Mouse (Mus musculus) G1E-ER4 (cell line): ENCODE results near the gene Prkg1. TPM values are rescaled to one million over a fixed set of nuclear protein-coding genes. Genes with fewer than 3 reads are reported as not detected.

Source experiments
- GATA1 ChIP-seq: IDR thresholded peaks from one replicate; pipeline ENCODE4 v1.8.0; 2012; ENCODE audit warnings: low read length, inconsistent platforms
- polyA plus RNA-seq: library from polyadenylated mRNA; stranded (reverse); fragments of >175 nt; gene quantifications from 2 replicates; pipeline ENCODE4 v1.2.3, GENCODE M21; 2012

Gene Prkg1
- polyA plus RNA-seq, 1 experiment: 0.23 TPM

- TF ChIP-seq GATA1: no peak
Observed at GRCm38 (mm10) chr19:31431411-31431810, 333.4 kb downstream of the Prkg1 start.

DNA sequence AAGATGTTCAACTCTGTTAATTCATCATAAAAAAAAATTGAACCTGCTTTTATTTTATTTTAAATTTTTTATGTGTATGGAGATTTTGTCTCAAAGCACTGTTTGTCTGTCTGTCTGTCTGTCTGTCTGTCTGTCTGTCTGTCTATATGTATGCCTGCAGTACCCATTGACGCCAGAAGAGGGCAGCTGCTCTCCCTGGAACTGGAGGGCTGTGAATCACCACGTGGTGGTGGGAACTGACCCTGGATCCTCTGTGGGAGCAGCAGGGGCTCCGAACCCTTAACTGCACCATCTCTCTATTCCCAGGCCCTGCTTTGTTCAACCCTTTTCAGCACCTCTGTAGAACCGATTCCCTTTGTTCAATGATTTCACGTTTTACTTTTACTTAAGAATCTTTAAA, 338.7 kb downstream of the Prkg1 start:
- TF ChIP-seq GATA1: no peak

DNA sequence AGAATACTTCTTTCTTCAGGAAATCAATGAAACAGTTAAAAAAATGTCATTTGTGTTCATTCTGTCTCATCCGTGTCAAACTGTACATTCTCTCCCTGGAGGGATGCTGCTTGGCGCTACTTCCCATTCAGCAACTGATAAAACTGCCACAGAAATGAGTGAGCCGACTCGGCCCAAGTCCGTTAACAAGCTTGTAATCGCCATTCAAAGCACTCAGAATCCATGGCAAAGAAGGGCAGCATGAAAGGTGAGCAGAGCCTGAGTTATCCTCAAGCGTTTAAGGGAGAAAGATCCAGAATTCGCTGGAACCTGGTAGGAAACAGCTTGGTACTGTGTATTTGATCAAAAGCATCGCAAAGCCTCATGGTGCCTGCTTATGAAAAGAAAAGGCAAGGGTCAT, 339.6 kb downstream of the Prkg1 start:
- no peak for TF ChIP-seq GATA1

GRCm38 (mm10) chr19:31424319-31424718, 340.5 kb downstream of the Prkg1 start:
- no peak for TF ChIP-seq GATA1

- no peak for TF ChIP-seq GATA1
Observed at GRCm38 (mm10) chr19:31413571-31413970, 351.3 kb downstream of the Prkg1 start.

DNA sequence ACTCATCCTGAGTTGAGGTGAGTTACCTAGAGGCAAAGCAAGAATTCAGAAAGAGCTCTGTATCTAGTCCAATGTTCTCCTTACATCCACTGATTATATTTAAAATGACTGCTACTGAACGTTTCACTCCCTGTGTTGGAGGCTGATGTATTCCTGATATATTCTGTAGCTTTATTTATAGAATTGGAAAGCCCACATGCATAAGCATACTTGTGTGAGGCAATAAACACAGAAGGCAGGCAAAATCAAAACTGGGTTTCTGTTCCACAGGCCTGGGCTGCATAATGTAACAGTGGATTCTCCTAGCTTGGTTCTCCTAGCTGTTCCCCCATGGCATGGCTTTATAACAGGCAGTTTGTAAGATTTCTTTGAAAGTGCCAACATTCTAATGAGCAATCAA, 368.7 kb downstream of the Prkg1 start:
- TF ChIP-seq GATA1: no peak

DNA sequence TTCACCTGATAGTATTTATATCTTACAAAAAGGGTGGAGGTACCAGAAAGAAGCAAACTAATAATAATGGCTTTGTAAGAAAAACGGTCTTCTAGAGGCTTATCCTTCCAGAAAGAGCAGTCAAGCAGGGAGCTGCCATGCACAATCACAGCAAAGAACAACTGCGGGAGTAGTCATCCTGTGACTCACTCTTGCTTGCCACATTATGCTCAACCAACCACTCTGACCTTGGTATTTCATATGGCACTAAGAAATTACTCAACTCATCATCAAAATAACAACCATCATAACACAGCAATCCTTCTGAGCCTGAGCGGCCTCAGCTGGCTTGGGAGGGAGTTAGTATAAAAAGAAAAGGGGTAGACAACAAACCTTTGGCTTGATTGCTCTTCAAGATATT, 379.5 kb downstream of the Prkg1 start:
- TF ChIP-seq GATA1: no peak

DNA sequence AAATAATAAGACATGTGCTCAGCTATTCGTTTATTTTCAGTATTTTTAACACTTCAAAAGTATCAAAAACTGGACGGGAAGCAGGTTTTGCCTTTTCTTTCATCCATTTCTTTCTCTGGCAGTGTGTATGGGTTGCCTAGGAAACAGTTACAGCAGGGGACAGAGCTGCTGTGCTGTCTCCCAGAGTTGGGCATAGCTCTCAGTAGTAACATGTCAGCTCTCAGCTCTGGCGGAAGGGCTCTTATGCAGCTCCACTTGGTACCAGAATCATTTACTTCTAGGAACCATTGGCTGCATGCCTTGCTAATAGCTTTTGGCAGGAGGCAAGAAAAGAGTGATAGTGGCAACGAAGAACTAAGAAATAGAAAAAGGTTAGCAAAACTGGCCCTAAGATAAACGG, 381.0 kb downstream of the Prkg1 start:
- no peak for TF ChIP-seq GATA1

GRCm38 (mm10) chr19:31370106-31370505, 394.7 kb downstream of the Prkg1 start:
- no peak for TF ChIP-seq GATA1

DNA sequence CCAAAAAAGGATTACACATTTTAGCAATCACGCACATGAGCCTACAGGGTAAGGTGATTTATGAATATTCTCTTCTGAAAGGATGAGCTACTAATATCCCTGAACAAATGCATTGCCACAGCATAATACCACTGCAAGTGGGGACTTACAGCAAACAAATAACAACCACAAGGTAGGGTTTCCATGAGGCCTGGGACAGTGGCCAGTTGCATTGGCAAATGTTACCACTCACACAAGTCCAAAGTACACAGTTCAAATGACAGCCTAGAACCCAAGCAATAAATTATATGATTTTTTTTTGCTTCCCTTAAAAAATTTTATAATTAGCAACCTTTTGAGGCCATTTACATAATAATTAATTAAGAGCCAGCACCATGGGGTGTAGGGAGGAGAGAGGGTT, 395.7 kb downstream of the Prkg1 start:
- TF ChIP-seq GATA1: no peak

GRCm38 (mm10) chr19:31362051-31362450, 402.8 kb downstream of the Prkg1 start:
- TF ChIP-seq GATA1: no peak

DNA sequence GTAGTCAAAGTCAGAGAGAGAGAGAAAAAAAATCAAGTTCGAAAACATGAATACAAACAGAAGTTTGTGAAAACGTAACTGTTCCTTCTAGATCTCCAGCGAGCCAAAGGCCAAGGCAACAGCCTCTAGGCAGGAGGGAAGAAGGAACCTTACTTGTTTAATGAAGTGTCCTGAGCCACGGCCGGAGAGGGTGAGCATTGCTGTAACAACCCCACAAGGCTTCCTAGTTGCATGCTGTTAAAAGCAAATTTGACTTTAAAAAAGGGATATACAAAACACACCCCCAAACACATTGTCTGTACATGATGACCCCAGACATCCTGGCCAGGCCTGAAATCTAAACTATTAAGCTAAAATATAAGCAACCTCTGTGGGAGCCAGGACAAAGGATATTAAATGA, 403.3 kb downstream of the Prkg1 start:
- no peak for TF ChIP-seq GATA1

DNA sequence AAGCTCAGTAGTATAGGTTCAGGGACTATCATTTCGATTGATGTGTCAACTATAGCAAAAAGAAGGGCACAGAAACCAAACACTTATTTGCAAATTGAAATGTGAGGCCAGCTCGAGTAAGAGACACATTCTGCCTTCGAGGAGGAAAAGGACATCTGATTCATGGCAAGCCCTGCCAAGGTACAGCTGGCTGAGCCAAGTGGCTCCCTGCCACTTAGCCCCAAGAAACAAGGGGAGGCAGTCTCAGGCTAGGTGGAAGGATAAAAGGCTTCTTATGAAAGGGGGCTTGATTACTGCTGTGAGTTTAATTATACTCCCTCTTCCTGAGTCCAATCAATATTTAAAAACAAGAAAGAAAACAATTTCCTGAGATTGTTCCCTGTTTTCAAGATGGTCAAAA, 403.7 kb downstream of the Prkg1 start:
- TF ChIP-seq GATA1: no peak

DNA sequence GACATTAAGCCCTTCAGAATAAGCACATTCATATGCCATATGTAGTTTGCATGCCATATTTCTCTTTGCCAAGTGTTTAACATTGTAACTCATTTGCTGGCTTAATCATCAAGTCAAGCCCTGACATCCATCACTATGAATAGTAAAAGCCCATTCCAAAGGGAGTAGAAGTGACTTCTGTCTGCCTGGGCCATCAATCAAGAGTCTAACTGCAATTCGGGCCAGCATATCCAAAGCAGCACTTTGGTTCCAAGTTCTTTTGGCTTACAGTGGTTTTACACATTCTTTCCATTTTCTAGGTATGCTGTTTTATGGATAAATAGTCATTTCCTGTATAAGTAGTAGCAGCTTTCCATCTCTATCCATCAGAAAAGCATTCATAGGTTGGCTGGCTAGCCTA, 409.9 kb downstream of the Prkg1 start:
- TF ChIP-seq GATA1: no peak

DNA sequence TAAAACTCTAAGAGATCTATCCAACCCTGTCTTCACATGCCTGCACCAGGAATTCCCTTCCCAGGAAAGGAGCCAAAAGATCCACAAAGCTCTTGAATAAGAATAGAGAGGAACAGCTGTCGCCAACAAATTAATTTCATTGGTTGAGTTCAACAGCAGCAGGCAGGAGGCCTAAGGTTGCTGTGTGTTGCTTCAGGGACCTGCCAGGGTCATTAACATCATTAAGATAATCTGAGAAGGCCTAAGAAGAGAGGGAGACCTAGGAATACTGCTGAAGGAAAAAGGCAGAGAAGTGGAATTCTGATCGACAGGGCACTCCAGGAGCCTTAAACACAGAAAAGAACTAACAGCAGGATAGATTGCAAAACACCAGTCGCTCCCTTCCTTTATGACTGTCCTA, 413.0 kb downstream of the Prkg1 start:
- no peak for TF ChIP-seq GATA1

DNA sequence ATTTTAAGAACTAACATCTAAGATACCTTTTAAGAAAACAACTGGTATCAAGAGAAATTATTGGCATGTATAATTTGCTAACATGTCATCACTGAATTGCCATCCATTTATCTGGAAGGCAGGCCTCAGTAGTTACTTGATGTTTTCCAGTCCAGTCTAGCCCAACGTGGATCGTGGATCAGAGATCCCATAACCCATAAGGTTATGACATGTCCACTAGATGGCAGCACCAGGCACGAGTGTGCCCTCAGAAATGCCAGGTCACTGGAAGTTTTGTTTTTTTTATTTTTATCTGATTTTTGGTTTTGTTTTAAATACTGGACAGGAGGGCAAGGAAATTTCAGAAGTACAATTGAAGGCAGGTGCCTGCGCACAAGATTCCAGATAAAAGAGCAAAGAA, 422.7 kb downstream of the Prkg1 start:
- TF ChIP-seq GATA1: no peak

- TF ChIP-seq GATA1: no peak
Observed at GRCm38 (mm10) chr19:31340898-31341297, 423.9 kb downstream of the Prkg1 start.

- TF ChIP-seq GATA1: no peak
Observed at GRCm38 (mm10) chr19:31338355-31339101, 426.3 kb downstream of the Prkg1 start.
